ENCODE assay signal across 19 mouse cellular contexts in the genomic region with DNA sequence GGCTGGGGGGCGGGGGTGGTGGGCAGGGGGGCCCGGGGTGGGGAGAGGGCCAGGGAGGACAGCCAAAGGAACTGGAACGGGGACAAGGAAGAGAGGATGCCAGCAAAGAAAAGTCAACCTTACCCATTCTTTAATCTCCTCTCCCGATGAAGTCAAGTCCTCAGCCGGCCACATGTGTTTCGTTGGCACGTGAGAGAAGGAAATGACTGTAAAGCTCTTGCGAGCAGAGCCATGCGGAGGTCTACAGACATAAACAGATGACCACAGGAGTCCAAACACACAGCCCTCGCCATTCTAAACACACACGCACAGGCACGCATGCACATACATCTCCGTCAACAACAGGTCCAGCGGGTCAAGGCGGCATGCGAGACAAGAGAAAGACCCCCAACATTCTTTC.
"Had no signal": no experiment of that assay in that cellular context is flagged by ENCODE, and none has a peak within 500 bp of the region (broad histone marks: within the 10 kb centered on the region; RNA-seq: fewer than 3 reads in every experiment).

No protein-coding gene starts in this region.

- DNase-seq: kidney, adult 2 months; kidney, postnatal 25 days; layer of hippocampus, adult 9-11 months; liver; retina, postnatal 1 day; right cerebral cortex, postnatal 25 days; spleen, adult 18-20 months; thymus, postnatal 25 days had no signal

- H3K4me3 ChIP-seq: layer of hippocampus, adult 2 months; limb, embryonic 10.5 days; limb, embryonic 13.5 days; liver, embryonic 12.5 days; liver, embryonic 15.5 days; midbrain, embryonic 13.5 days; neural tube, embryonic 12.5 days; stomach, embryonic 15.5 days had no signal

- H3K9ac ChIP-seq: limb, embryonic 13.5 days; liver, embryonic 12.5 days; liver, embryonic 15.5 days; midbrain, embryonic 13.5 days; neural tube, embryonic 12.5 days; stomach, embryonic 15.5 days had no signal

- H3K36me3 ChIP-seq: limb, embryonic 10.5 days; limb, embryonic 13.5 days; liver, embryonic 12.5 days; liver, embryonic 15.5 days; midbrain, embryonic 13.5 days; neural tube, embryonic 12.5 days; stomach, embryonic 15.5 days had no signal

- H3K27ac ChIP-seq: kidney, postnatal 0 days; layer of hippocampus, adult 2 months; limb, embryonic 10.5 days; limb, embryonic 13.5 days; liver, embryonic 12.5 days; liver, embryonic 15.5 days; macrophage; midbrain, embryonic 13.5 days; neural tube, embryonic 12.5 days; stomach, embryonic 15.5 days had no signal

- H3K9me3 ChIP-seq: limb, embryonic 10.5 days; liver, embryonic 12.5 days; liver, embryonic 15.5 days; neural tube, embryonic 12.5 days; stomach, embryonic 15.5 days had no signal

- ATAC-seq: intestine, postnatal 0 days; liver, embryonic 12.5 days; midbrain, embryonic 13.5 days had no signal

- H3K27me3 ChIP-seq: liver, embryonic 12.5 days; liver, embryonic 15.5 days; midbrain, embryonic 13.5 days; stomach, embryonic 15.5 days had no signal

- H3K4me1 ChIP-seq: liver, embryonic 12.5 days; liver, embryonic 15.5 days; midbrain, embryonic 13.5 days; neural tube, embryonic 12.5 days had no signal

- H3K4me2 ChIP-seq: limb, embryonic 13.5 days; liver, embryonic 12.5 days; liver, embryonic 15.5 days; midbrain, embryonic 13.5 days; neural tube, embryonic 12.5 days; stomach, embryonic 15.5 days had no signal
